Mouse (Mus musculus) ovary, postnatal 10 days (tissue): ENCODE measurements around the gene Mnat1.
"Not testable (repeated sequence)": the region's sequence is repeated elsewhere in the genome, so short reads cannot be mapped to it uniquely, and the experiment has no call there.

Experiments used
- DNase-seq: peaks from one replicate; pipeline ENCODE4 v3.0.0; 2022; ENCODE audit warnings: low spot score

Mnat1 gene

DNA sequence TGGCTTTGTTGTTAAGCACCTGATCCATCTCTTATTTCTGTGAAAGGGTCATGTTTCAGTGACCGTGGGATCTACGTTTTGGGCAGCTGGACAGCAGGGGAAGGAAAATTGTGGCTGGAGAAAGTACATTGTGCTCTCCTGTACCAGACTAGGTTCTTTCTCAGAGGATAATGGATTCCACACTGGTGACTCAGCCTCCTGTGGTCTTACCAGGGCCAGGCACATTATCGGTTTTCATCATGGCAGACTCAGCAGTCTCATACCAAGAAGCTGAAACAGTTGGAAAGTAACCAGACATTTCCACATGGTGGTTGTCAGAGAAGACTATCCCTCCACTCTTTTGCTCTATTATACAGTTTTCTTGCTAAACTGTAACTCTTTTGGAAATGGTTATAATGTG, 23.7 kb downstream of the Mnat1 start:
- DNase-seq: no peak

DNA sequence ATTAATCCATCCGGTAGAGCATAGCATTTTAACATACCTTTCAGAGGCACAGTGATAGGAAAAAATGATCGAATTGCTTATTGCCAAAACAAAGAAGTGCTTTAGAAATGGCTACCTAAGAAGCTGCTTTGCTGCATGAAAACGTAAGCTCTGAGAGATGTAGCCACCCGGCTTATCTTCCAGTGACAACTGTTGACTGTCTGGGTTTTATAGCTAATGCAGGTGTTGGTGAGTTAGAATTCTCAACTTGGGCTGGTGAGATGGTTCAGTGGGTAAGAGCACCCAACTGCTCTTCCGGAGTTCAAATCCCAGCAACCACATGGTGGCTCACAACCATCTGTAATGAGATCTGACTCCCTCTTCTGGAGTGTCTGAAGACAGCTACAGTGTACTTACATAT, 27.5 kb downstream of the Mnat1 start:
- DNase-seq: not testable (repeated sequence)

DNA sequence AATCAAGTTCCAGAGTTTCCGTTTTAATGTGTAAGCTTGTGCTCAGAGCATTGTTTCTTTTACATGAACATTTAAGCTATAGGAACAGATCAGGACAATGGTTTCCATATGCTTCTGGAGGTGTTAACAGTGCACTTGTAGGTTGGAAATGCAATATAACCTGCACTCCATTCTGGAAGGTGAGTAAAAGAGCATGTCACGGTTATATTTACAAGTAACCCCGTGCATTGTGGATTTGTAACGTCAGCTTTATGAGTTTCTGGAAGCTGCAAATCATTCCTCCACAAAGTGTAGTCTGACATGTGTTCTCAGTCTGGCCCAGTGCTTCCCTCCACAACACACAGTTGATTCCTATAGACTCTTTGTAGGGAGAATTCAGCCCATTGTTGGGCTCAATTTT, 30.6 kb downstream of the Mnat1 start:
- no peak for DNase-seq

DNA sequence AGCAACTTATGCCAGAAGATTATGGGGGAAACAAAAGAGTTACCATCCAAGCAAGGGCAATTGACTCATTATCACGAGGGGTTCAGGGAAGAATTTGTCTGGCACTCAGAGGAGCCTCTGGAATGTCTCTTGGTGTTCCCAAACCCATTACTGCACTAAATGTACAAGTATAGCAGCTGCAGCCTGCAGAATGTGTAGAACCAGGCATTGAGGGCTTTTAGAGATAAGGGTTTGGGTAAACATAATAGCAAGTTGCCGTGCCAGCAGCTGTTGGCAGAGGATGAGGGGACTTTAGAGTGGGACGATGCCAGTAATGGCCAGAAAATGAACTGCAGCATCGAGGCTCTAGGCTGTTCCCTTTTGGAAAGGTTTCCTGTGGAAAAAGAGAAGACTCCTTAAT, 36.8 kb downstream of the Mnat1 start:
- no peak for DNase-seq

DNA sequence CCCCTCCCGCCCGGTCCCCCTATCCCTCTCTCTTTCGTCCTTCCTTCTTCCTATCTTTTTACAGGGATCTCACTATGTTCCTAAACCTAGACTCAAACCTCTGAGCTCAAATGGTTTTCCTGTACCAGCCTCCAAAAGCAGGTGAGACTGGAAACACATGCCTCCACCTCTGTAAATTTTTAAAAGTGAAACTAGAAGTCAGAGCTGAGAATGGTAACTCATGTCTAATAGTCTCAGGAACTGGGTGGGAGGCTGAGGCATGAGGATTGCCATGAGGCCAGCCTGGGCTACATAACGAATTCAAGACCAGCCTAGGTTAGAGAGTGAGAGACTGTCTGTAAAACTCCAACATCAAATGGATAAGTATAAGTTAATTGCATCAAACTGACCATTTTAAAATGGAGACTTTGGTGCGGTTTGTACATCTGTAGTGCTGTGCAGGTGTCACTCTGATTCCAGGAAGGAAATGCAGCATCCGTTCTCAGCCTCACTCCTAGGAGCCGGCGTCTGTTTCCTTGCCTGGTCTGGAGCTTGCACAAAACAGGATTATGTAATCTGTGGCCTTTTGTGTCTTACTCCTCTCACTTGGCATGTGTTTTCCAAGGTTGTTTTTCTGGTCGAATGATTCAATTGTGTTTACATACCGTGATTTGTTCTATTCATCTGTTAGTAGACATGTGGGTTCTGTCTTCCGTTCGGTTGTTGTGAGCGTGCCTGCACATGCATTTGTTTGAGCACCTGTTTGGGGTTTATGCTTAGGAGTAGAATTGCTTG, 39.1 kb downstream of the Mnat1 start:
- DNase-seq: no peak

- DNase-seq: no peak
These were observed 47.3 kb downstream of the Mnat1 start for GRCm38 (mm10) chr12:73170794-73171193.

DNA sequence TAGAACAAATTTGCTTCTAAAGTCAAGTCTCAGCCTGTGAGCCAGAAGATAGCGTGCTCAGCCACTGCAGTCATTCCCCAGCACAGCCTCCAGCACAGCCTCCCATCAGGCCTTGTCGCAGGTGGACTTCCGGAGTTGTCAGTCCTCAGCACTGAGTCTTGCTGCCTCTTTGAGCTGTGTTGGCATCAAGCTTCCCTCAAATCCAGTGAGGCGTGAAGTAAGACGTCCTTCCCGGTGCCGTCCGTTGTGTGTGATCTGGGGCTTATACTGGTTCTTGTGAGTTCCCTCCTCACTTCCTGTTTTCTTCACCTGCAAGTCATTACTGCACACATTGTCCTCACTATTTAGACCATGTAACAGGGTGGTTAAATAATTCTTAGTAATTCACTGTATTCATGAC, 60.4 kb downstream of the Mnat1 start:
- no peak for DNase-seq

GRCm38 (mm10) chr12:73197363-73197762, 73.8 kb downstream of the Mnat1 start:
- DNase-seq: no peak

DNA sequence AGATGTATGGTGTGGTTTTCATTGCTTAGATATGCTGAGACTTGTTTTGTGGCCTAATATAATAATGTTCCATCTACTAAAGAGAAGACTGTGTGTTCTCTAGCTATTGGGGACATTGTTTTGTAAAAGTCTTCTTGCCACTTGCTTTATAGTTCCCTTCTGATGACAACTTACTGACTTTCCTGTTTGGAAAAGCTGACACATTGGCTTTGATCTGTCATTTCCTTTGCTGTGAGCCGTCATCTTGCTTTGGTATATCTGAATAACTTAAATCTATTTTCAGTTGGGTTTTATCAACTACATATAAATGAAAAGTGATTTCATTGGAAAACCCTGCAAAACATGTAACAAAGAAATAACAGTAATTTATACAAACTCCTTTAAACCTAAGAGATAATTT, 74.9 kb downstream of the Mnat1 start:
- no peak for DNase-seq

- no peak for DNase-seq
These were observed 75.9 kb downstream of the Mnat1 start for GRCm38 (mm10) chr12:73199375-73199774.

GRCm38 (mm10) chr12:73201587-73201986, 78.1 kb downstream of the Mnat1 start:
- no peak for DNase-seq

- no peak for DNase-seq
These were observed 82.5 kb downstream of the Mnat1 start for GRCm38 (mm10) chr12:73205710-73206649.

DNA sequence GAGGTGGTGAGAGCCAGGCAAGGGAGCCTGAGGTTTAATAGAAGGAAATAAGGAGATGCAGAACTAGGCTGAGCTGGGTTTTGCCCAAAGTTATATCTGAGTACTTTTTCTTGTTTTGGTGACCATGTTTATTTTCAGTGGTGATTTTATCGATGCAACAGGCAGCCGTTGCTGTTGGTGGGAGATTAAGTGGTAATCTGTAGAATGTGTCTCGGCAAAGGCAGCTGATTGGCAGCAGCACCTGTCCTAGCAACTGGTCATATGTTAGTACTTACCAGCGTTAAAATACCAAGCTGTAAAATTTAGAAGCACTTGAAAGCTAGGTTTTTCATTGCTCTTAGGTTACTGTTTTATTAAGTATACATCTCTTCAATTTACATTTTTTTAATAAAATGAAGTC, 83.5 kb downstream of the Mnat1 start:
- DNase-seq: no peak

DNA sequence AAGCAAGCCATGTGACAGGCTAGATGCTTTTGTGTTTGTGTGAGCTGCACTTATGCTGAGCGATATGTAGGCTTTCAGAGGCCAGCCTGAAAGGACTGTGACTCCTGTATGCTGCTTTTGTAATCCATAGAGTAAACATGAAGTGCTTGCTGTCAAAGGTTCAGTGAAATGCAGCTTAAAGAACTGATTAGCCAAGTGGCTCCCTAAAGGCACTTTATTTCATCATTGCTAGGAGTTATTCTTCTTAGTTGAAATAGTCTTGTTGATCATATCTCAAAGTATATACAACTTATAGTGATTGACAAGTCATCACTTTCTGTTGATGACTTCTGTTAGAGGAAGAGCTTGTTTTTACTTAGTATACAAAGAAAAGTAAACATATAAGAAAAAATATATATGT, 83.9 kb downstream of the Mnat1 start:
- DNase-seq: no peak

- no peak for DNase-seq
These were observed 85.0 kb downstream of the Mnat1 start for GRCm38 (mm10) chr12:73208518-73208917.

DNA sequence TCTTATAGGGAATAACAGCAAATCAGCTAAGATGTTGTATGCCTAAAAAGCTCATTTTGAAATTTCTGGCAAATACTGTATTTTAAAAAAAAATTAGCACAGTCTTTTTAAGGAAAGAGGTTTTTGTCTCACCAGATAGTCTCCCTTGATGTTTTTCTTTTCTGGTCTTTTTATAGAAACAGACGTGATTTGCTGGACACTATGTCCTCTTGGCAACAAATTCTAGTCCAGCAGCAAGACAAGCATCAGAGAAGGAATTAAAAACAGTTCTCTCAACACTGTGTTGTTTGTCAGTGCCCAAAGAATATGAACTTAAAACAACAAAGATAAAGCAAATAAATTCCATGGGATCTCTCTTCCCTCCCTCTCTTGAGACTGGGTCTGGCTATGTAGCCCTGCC, 85.6 kb downstream of the Mnat1 start:
- no peak for DNase-seq

DNA sequence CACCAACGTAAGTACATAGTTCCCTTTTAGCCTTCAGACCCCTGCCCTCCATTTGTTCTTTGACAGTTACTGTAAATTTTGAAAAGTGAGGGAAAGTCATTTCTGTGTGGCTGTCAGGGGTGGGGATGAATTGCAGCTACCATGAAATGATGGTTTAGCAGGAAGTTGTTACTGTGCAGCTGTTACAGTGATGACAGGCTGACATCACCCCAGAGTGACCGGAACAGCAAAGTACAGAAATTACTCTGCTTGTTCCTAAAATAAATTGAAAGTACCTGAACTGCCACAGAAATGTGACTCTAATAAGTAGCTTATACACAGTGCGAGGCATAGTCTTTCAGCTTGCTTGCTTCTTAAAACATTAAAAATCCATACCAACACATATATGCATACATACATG, 86.9 kb downstream of the Mnat1 start:
- DNase-seq: no peak

DNA sequence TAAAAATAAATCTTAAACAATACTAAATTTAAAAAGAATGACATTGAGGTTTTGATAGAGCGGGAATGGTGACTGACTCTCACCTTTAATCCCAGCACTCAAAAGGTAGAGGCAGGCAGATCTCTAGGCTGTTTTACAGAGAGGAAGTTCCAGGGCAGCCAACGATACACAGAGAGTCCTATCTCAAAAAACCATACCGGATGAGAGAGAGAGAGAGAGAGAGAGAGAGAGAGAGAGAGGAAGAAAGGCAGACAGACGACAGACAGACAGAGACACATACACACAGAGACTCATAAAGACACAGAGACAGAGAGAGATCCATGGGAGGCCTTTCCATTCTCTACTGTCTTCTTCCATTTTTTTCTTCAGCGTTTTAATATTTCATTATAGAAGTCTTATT, 92.3 kb downstream of the Mnat1 start:
- no peak for DNase-seq

- DNase-seq: no peak
These were observed 95.1 kb downstream of the Mnat1 start for GRCm38 (mm10) chr12:73218632-73219031.

GRCm38 (mm10) chr12:73221235-73221634, 97.7 kb downstream of the Mnat1 start:
- no peak for DNase-seq

- no peak for DNase-seq
These were observed 100.4 kb downstream of the Mnat1 start for GRCm38 (mm10) chr12:73223872-73224271.

DNA sequence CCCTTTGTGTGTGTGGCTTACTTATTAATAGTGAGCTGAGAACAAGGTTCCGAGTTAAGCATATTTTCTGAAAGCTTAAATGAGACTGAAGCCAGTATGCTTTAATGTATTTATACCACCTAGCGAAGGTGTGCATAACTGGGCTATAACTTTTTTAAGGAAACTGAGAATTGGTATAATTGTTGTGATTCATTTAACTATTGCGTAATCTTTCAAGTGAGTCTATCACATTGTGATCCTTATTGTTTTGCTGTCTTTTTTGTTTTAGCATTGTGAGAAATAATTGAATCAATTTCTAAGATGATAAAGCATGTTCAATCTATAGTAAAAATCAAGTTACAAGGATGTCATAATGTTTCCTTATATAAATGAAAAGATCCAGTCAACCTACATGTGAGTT, 104.9 kb downstream of the Mnat1 start:
- no peak for DNase-seq

GRCm38 (mm10) chr12:73230196-73230595, 106.7 kb downstream of the Mnat1 start:
- no peak for DNase-seq
